Mouse (Mus musculus): ENCODE results near the gene Myo6. TPM values are rescaled to one million over a fixed set of nuclear protein-coding genes. Genes with fewer than 3 reads are reported as not detected.
A peak's percentile ranks its signal among the peaks of the same experiment; 100 is the strongest.

Myo6 gene
- total RNA-seq (2021), result 10 to 100 TPM; 71.7 to 84.2 TPM

DNA sequence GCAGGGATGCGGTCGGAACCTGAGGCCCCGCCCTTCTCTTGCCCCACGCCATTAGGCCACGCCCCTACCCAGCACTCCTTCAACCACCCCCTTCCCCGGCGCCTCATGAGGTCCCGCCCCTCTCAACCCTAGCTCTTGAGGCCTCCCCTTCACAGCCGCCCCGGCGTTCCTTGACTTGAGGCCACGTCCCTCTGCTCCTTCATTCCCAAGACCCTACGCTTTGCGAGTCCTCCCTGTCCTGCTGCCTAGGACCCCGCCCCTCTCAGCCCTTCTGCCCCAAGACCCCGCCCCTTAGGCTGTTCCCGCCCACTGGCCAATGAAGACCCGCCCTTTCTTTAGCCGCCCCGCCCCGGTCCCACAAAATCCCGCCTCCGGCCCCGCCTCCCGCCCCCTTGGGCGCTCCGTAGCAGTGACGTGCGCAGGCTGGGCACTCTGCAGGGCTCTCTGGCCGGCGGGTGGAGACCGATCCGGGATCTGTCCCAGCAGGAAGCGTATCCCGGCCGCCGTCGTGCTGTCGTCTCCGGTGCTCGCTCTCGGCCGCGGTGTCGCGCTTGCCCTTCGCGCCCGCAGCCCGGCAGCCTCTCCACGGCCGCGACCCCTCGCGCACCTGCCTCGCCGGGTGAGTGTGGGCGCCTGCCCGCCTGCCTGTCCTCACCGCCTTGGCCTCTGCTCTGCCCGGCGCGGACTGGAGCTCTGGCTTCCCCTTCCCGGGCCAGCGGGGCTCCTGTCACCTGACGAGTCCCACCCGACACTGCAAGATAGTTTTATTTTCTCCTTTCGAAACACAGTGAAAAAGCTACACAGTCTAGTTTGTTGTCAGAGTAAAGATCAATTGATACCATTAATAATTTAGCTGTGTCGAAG lies at the start of gene Myo6:
Gene Myo6 (plus strand): TSS at position 421 of the 864 bp plus-strand sequence.
- peak; percentile 89 to 92 for DNase-seq (ENCODE audit: extremely low spot score in 1 of 2, low spot score in 1 of 2)

DNA sequence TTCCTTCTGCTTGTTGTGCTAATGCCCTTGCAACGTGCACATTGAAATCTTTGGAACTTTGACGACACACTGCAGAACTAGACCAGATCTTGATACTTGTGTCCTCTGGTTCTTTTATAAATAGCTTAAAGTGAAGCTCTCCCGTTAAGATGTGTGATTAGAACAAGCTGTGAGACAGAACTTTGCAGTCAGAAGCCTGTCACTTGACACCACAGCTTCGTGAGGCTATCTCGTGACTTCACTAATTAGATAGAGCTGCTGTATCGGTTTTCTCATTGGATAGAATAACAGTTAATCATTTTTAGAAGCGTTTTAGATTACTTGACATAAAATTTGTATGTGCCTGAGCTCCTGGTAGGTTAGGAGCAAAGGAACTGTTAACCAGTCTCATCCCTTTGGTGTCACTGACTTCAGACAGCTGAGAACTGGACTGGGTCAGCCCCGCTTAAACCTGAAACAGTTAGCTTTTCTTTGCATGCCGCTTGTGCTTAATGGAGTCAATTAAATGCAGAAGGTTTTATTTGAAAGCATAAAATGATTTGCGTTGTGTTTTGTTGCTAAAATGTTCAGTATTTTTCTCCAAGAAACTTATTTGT lies 18.7 kb upstream of the Myo6 start:
- DNase-seq (ENCODE audit: extremely low spot score in 1 of 2, low spot score in 1 of 2), result no peak

DNA sequence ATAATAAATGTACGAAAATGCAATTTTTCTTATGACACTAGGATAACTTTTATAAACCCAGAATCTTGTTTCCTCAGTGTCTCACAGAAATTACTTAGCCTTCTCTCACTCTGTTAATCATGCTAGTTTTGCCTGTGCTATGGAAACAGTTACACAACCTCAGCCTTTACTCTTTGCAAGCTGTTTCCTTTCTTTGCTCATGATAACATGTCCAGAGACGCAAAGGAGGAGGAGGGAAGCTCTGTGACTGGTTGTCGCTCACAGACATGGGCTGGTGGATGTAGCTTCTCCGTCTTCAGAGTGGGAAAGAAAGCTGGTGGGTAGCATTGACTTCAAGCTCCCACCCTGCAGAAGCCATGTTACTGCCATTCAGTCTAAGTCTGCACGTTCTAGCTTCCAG lies 15.2 kb upstream of the Myo6 start:
- no peak for DNase-seq (ENCODE audit: extremely low spot score in 1 of 2, low spot score in 1 of 2)

DNA sequence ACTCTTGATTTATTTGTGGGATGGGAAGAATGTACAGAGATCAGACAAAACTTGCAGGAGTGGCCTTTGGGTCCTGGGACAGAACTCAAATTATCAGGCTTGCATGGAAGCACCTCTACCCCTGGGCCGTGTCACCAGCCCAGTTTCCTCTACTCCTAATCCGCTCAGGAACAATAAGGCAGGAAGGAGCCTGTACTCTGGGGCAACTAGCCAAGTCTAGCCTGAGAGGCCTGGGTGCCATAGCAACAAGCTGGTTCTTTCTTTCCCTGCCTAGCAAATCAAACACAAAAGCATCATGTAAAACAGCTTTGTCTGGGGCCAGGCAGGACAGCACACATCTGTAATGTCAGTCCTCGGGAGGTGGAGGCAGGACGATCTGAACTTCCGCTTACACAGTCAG lies 9.6 kb upstream of the Myo6 start:
- peak; percentile 17 to 31 for DNase-seq (ENCODE audit: extremely low spot score in 1 of 2, low spot score in 1 of 2)

DNA sequence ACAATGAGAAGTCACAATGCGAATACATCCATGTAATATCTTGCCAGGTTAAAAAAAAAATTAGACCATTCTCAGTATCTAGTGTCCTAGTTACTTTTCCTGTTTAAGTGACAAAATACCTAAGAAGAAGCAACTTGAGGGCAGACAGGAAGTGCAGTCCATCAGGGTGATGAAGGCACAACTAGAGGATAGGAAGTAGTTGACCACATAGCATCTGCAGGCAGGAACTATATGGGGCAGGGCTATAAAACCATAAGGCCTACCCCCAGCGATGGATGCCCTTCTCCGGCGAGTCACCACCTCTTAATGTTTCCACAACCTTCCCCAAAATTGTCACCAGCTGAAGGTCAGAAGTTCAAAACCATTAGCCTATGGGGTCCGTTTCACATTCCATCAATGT lies 8.1 kb upstream of the Myo6 start:
- DNase-seq (ENCODE audit: extremely low spot score in 1 of 2, low spot score in 1 of 2), result no peak

DNA sequence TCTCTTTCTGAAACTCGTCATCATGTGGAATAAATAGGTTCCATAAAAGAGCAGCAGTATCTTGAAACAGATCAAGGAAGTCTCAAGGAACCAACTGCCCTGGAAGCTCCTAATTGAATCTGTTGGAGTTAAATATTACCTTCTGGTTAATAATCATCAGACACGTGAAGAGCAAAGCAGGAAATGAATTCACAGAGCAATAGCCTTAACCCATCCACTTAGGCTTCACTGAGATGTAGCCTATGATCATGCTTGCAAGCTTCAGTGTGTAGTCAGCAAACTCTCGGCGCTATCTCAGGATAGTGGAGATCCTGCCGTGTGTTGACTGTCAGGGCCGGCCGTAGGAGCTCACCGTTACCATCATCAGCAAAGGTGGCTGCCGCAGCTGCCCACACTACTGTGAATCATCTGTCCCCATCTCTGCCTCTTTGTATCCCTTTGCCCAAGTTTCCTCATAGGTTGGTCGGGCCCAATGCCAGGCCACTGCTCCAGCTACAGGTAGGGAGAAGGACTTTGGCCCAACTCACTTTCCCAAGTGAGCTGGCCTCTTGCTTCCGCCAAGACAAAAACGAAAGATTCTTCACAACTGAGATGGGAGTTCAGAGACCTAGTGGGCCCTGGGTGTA lies 6.9 kb upstream of the Myo6 start:
- DNase-seq (ENCODE audit: extremely low spot score in 1 of 2, low spot score in 1 of 2), result no peak

DNA sequence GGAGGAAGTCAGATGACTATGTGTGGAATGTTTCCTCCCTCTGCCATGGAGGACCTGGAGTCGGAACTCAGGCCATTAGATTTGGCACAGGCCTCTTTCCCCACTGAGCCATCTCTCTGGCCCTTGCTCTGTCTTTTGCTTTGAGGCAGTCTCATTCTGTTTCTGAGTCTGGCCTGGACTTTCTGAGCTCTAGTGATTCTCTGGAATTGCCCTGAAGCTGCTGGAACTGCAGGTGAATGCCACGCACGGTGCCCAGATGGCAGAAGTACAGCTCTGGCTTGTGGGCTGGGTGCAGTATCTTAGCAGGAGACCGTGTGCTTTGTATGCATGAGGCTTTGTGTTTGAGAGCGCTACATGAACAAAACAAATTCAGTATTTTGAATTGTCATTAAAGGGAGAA lies 5.9 kb upstream of the Myo6 start:
- DNase-seq (ENCODE audit: extremely low spot score in 1 of 2, low spot score in 1 of 2), result no peak

DNA sequence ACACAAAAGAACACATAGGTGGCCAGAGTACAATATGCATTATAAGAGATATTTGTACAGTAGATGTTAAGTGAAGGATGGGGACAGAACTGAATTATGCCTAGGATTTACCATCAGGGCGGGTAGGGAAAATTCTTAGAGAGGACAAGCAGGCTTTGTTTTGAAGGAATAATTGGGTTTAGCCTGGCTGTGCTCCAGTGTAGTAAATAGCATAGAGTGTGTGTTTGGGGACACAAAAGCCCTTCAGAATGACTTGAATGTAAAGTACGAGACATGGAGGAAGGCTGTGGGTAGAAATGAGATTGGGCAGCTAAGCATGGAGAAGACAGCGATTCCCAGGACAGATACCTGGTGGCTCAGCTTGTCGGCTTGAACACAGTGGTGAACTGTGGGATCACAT lies 3.4 kb upstream of the Myo6 start:
- DNase-seq (ENCODE audit: extremely low spot score in 1 of 2, low spot score in 1 of 2), result no peak

DNA sequence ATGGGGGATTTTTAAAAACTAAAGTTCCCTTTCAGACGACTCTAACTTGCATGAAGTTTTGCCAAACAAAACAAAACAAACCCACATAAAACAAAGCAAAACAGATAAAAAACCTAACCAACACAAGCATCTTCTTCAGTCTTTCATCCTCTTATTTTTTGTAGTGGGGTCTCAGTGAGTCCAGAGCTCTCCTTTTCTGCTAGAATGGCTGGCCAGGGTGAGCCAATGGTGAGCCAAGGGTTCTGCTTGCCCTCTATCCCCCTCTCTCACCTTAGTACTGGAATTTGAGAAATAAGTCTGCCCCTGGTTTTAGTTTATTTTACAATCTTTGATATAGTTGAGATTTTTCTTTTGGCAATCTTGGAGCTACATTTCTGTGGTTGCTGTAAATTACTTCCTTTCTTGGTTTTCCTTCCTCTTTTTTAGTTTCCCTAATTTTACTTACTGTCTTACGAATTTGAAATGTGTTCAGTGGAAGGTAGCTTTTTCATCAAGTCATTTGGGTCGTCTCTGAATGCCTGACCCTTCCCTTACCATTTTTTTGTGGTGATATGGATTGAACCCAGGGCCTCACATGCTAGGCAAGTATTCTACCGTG lies 1.6 kb upstream of the Myo6 start:
- DNase-seq (ENCODE audit: extremely low spot score in 1 of 2, low spot score in 1 of 2), result no peak

DNA sequence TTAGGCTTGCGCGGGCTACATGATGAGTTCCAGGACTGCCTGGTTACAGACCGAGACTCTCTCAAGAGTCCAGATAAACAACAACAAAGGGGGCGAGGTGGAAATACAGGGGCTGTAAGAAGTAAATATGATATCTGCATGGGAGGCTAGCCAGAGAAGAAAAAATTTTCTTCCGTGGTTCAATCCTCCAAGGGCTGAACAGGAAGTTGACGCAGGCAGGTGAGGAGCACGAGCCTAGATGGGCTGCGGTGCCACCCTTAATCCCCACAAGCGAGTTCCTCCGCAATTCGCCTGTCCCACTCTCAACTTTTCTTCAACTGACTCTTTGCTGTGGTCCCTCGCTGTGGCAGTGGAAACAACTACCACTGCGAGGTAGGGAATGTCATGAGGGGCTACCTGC lies 640 bp upstream of the Myo6 start:
- no peak for DNase-seq (ENCODE audit: extremely low spot score in 1 of 2, low spot score in 1 of 2)

DNA sequence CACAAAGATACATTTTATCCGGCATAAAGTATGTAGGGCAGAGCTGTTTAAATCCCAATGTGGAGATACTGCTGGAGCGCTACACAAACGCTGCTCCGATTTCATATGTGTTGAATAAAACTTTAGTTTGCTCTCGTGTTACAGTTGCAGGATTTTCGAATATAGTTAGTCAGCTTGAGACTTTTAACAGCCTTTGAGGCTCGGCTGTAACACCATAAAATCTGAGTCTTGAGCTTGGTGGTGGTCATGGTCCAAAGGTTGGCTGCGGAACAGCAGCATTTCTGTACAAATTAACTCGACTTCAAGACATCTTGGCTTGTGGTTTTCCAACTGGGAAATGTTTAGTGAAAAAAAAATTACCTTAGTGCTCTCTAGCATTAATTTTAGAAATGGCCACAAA lies 859 bp downstream of the Myo6 start:
- no peak for DNase-seq (ENCODE audit: extremely low spot score in 1 of 2, low spot score in 1 of 2)

DNA sequence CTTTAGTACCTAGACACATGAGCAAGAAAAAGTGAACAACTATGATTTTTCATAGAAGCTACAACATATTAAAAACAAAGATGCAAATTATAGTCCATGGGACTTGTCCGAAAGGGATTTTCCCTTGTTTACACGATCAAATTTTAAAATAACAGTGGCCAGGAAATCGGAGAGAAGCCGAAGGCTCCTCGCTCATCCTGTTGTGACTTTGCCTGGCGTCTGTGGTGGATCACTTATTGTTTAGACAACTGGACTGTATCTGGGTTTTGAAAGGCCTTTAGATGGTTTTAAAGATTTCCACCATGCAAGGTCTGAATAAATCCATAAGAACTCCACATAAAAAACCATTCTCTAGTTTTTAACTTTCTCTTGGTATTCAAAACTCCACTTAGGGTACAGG lies 1.6 kb downstream of the Myo6 start:
- no peak for DNase-seq (ENCODE audit: extremely low spot score in 1 of 2, low spot score in 1 of 2)

DNA sequence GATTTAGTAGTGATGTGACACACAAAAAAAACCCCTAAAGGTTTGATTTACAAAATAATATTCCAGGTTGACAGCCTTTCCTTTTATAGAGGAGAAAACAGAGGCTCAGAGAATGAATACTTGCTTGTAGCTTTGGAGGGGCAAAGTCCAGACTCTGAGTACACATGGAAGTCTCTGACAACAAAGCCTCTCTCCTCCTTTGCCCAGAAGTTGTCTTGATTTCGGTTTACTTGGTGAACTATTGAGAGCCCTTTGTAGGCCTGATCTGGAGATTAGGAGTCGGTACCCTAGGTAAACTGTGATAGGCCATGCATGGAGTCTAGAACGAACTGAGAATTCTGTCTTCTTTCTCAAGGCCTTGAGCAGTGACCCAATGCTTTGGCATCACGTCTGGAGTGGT lies 2.3 kb downstream of the Myo6 start:
- DNase-seq (ENCODE audit: extremely low spot score in 1 of 2, low spot score in 1 of 2), result no peak

DNA sequence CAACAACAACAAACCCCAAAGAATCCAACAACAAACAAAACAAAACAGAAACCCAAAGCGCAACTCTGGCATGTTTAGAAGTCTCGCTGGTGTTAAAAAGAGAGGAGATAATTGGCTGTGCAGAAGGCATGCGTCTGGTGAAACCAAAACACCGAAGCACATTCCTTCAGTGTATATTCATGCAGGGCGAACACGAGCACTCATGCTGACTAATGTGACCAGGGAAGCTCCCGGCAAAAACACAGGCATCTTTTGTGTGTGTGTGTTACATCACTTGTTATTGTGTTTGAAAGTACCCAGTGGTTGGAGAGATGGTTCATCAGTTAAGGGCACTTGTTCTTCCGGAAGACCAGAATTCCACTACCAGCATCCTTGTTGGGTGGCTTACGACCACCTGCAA lies 4.7 kb downstream of the Myo6 start:
- no peak for DNase-seq (ENCODE audit: extremely low spot score in 1 of 2, low spot score in 1 of 2)

DNA sequence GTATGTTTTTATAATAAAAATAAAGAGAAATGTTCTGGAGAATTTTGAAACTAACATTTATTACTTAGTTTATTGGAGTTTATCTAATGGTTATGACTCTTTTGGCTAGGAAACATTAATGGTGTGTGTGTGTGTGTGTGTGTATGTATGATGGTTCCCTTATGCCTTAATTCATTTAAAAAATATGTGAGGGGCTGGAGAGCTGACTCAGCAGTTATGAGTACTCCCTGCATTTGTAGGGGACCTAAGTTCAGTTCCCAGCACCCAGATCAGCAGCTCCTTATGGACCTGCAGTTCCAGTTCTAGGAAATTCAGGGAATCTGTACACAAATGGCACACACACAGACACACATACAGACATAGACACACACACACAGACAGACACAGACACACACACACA lies 6.4 kb downstream of the Myo6 start:
- no peak for DNase-seq (ENCODE audit: extremely low spot score in 1 of 2, low spot score in 1 of 2)

DNA sequence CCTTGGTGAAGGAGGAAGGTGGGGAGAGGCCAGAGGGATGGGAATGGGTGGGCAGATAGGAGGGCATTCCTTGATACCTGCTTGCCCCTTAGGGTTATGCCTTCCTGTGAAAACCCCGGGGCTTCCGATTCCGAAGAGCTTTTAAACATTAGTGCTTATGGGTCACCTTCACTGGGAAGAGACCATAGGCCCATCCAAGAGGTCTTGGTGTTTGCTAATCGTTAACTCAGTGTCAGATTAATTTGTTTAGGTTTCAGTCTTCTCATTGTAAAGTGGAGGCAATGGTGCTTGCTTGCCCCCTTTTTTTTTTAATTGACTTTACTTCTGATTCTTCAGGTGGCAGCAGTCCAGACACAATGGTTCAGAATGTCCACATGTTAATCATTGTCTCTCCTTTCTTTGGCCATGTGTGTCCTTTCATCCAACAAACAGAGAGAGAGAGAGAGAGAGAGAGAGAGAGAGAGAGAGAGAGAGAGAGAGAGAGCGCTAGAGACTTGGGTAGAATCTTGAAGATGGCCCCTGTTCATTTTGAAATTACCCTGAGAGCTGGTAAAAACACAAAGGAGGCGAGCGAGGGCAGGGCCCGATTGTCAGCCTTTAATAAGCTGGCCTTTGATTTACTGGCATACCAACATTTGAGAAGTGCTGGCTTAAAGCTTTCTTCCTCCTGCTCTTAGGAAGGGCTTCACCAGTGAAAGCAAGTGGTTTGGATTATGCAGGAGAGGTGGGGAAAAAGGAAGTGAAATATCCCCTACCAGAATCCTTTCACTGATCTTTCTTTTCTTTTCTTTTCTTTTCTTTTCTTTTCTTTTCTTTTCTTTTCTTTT lies 7.8 kb downstream of the Myo6 start:
- no peak for DNase-seq (ENCODE audit: extremely low spot score in 1 of 2, low spot score in 1 of 2)

DNA sequence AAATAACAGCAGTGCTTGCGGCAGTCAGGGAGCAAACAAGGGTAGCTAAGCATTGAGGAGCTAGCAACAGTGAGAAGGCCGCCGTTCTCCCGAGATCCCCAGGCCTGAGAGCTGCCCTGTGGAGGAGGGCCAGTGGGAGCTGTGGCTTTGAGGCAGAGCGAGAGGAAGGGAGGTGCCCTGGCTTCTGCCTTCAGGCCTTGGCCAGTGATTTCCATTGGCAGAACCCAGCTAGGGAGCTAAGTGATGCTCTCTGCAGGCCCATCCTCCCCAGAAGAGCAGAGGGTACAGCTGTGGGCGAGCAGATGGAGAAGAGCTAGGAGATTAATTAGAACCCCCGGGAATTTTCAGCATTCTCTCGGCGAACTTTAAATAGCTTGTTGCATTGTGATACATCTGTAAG lies 8.8 kb downstream of the Myo6 start:
- DNase-seq (ENCODE audit: extremely low spot score in 1 of 2, low spot score in 1 of 2), result peak; percentile 23 to 28

DNA sequence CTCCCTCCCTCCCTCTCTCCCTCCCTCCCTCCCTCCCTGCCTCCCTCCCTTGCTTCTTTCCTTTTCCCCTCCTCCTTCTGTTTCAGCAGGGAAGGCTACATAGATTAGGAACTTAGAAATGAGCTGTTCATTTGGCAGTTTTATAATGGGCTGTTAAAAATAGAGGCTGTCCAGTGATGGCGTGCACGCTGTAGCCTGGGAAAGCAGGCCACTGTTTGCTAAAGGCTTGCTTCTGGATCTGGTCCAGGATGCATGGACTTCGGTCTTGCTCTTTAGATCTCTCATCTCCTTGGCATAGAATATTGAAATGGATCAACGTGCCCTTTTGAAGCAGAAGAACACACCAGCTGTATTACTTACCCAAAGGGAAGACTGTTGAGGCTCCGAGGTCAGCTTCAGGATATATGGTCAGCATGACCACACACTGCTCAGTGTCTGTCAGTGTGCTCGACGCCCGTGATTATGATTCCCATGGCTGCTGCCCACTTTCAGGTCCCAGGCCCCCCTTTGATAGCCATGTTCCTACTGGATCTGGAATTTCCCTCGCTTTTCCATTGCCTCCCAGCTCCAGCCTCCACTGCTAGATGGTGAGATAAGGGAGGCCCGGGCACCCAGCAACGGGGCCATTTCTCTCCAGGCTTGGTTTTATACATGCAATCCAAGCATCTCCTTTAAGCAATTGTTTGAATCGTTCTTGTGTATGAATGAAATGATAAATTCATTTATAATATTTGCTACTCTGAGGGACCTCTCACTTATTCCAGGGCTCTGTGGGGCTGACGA lies 12.1 kb downstream of the Myo6 start:
- DNase-seq (ENCODE audit: extremely low spot score in 1 of 2, low spot score in 1 of 2), result no peak

DNA sequence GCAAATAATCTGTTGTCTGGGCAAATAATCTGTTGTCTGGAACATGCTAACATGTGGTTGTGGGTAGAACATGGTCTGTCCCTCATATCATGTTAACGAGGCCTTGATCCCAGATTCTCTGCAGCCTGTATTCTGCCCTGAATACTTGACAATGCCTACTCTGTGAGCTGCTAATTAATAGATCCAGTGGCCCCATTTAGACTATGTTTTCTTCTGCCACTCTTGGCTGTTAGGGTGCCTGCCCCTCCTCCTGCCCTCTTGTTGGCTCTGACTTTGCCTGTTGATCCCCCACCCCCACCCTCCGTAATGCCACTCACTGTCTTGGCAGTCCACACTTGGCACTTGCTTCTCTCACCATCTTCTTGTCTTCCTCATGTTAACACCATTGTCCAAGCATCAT lies 13.8 kb downstream of the Myo6 start:
- no peak for DNase-seq (ENCODE audit: extremely low spot score in 1 of 2, low spot score in 1 of 2)

DNA sequence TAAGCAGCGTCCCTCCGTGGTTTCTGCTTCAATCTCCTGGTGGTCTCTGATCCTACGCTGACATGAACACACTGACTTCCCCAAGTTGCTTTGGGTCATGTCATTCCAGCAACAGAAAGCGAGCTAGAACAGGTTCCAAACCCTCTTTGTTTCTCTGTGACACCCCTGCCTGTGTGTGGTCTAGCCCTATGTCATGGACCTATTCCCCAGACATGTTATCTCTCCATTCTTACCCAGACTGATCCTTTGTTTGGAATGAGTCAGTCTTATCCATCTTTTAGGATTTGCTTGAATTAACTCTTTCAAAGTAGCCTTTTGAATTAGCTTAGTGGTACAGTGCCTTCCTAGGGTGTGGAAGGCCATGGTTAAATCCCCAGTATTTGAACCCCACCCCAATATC lies 14.9 kb downstream of the Myo6 start:
- DNase-seq (ENCODE audit: extremely low spot score in 1 of 2, low spot score in 1 of 2), result no peak
